In the genomic region with DNA sequence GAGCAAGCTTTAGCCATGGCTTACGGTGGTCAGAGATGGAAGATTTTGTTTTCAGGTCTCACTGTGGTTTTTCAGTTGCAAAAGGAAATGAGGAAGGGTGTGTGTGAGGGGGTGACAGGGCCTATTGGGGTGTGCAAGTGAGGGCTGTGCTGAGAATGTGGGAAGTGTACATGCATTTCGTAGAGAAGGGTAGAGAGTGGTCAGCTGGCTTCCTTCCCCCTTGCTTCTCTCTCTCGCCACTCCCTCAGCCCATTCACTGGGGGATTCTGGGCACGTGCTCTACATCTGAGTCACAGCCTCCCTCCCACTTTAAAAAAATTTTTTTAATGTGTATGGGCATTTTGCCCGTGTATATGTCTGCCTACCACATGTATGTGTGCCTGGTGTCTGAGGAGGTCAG, we compare ENCODE assay signal across 10 mouse cellular contexts. TPM values are rescaled to one million over a fixed set of nuclear protein-coding genes. Genes with fewer than 3 reads are reported as not detected.
DNase-seq lines count a peak whose midpoint lies in the region; ATAC-seq and TF ChIP-seq lines count a peak whose summit lies in the region.
"Had no signal": no experiment of that assay in that cellular context is flagged by ENCODE, and none has a peak within 500 bp of the region (broad histone marks: within the 10 kb centered on the region; RNA-seq: fewer than 3 reads in every experiment).

No protein-coding gene starts in this region.

- H3K4me3 ChIP-seq in lung, embryonic 16.5 days (ENCODE audit: low read length): no peak overlapping the region
- no peak overlapping the region for H3K4me3 ChIP-seq in lung, adult 2 months (replicated peaks; ENCODE audit: extremely low read depth, low read depth, low read length)
- H3K4me3 ChIP-seq in liver, postnatal 0 days (ENCODE audit: low read depth, low read length): no peak overlapping the region
- no peak overlapping the region for H3K4me3 ChIP-seq in small intestine, adult 2 months (ENCODE audit: low read depth, low read length)
- H3K4me3 ChIP-seq in midbrain, embryonic 13.5 days (replicated peaks): no peak overlapping the region

- peak; percentile 64 for ATAC-seq in lung, embryonic 16.5 days (ENCODE audit: low read depth)
- peak; percentile 65 for ATAC-seq in liver, postnatal 0 days
- ATAC-seq in midbrain, embryonic 13.5 days: no peak

- no peak for DNase-seq in lung, adult 2 months
- peak; percentile 82 for DNase-seq in NIH3T3 (ENCODE audit: low read depth)
- peak; percentile 40 for DNase-seq in liver, postnatal 0 days
- DNase-seq in frontal cortex, postnatal 10 days (ENCODE audit: low spot score in 2 of 2): no peak
- DNase-seq: kidney, adult 2 months; left cerebral cortex, postnatal 4 days had no signal

- no peak overlapping the region for H3K9ac ChIP-seq in lung, embryonic 16.5 days (ENCODE audit: low read length)
- no peak overlapping the region for H3K9ac ChIP-seq in liver, postnatal 0 days (replicated peaks)
- H3K9ac ChIP-seq in midbrain, embryonic 13.5 days (replicated peaks): no peak overlapping the region

- TF ChIP-seq EP300 in liver, postnatal 0 days (IDR thresholded peaks at IDR 0.05; ENCODE audit: low read depth): no peak

- no peaks in the 10 kb centered on the region for H3K36me3 ChIP-seq in lung, embryonic 16.5 days (ENCODE audit: control insufficient read depth, insufficient read depth, low read length)
- H3K36me3 ChIP-seq in liver, postnatal 0 days (replicated peaks; ENCODE audit: insufficient read depth, low read length): no peaks in the 10 kb centered on the region
- H3K36me3 ChIP-seq in small intestine, adult 2 months (ENCODE audit: control insufficient read depth, insufficient read depth, low read length): no peaks in the 10 kb centered on the region
- H3K36me3 ChIP-seq in midbrain, embryonic 13.5 days: peaks cover 5% of the 10 kb centered on the region; the same call in 1 of the 2 replicates

- 51% methylated on average over 5 of the region's 5 CpGs for WGBS in lung, embryonic 16.5 days
- WGBS in lung, adult 2 months: 59% methylated on average over 5 of the region's 5 CpGs
- WGBS in liver, postnatal 0 days (ENCODE audit: insufficient replicate concordance): 26% methylated on average over 5 of the region's 5 CpGs
- WGBS in small intestine, adult 2 months: 66% methylated on average over 5 of the region's 5 CpGs
- WGBS in midbrain, embryonic 13.5 days: 80% methylated on average over 5 of the region's 5 CpGs

- no peaks in the 10 kb centered on the region for H3K9me3 ChIP-seq in lung, embryonic 16.5 days (ENCODE audit: control insufficient read depth, low read length)
- no peaks in the 10 kb centered on the region for H3K9me3 ChIP-seq in liver, postnatal 0 days (ENCODE audit: low read length)
- no peaks in the 10 kb centered on the region for H3K9me3 ChIP-seq in midbrain, embryonic 13.5 days

- H3K4me2 ChIP-seq in lung, embryonic 16.5 days (ENCODE audit: low read depth, low read length): no peak overlapping the region
- peak overlapping the region; percentile 40 for H3K4me2 ChIP-seq in liver, postnatal 0 days (ENCODE audit: low read depth, low read length)
- no peak overlapping the region for H3K4me2 ChIP-seq in midbrain, embryonic 13.5 days (replicated peaks)

- H3K27me3 ChIP-seq in lung, embryonic 16.5 days (ENCODE audit: control insufficient read depth, insufficient read depth, low read depth, low read length): no peaks in the 10 kb centered on the region
- H3K27me3 ChIP-seq in liver, postnatal 0 days (ENCODE audit: insufficient read depth, low read length): no peaks in the 10 kb centered on the region
- H3K27me3 ChIP-seq in small intestine, adult 2 months (ENCODE audit: control insufficient read depth, insufficient read depth, low read length): no peaks in the 10 kb centered on the region
- no peaks in the 10 kb centered on the region for H3K27me3 ChIP-seq in midbrain, embryonic 13.5 days

- no peak for TF ChIP-seq POLR2A in lung, adult 2 months (IDR thresholded peaks at IDR 0.05; ENCODE audit: borderline replicate concordance, extremely low read depth, low read depth, low read length)
- no peak for TF ChIP-seq POLR2A in small intestine, adult 2 months (IDR thresholded peaks at IDR 0.05; ENCODE audit: low read depth, low read length)

- H3K4me1 ChIP-seq in lung, embryonic 16.5 days (replicated peaks; ENCODE audit: control insufficient read depth, insufficient read depth, low read length): no peaks in the 10 kb centered on the region
- H3K4me1 ChIP-seq in lung, adult 2 months (ENCODE audit: control insufficient read depth, insufficient read depth, low read length): no peaks in the 10 kb centered on the region
- H3K4me1 ChIP-seq in liver, postnatal 0 days (ENCODE audit: insufficient read depth): 0 out of 2 replicates have a peak, but pooled peaks cover 2% of the 10 kb centered on the region
- peaks cover 7% of the 10 kb centered on the region for H3K4me1 ChIP-seq in small intestine, adult 2 months (ENCODE audit: control insufficient read depth, insufficient read depth, insufficient read length, low read length)
- no peaks in the 10 kb centered on the region for H3K4me1 ChIP-seq in midbrain, embryonic 13.5 days (replicated peaks)

- no peak overlapping the region for H3K27ac ChIP-seq in lung, embryonic 16.5 days (ENCODE audit: low read length)
- H3K27ac ChIP-seq in liver, postnatal 0 days (ENCODE audit: low read depth): peak overlapping the region; percentile 69
- peak overlapping the region; percentile 45 for H3K27ac ChIP-seq in small intestine, adult 2 months (ENCODE audit: insufficient read depth, low read depth, low read length)
- no peak overlapping the region for H3K27ac ChIP-seq in midbrain, embryonic 13.5 days

- TF ChIP-seq CTCF in lung, adult 2 months (IDR thresholded peaks at IDR 0.05; ENCODE audit: insufficient read depth, low read length): no peak
- no peak for TF ChIP-seq CTCF in liver, postnatal 0 days (IDR thresholded peaks at IDR 0.05; ENCODE audit: low read depth)
- no peak for TF ChIP-seq CTCF in small intestine, adult 2 months (IDR thresholded peaks at IDR 0.05; ENCODE audit: extremely low read depth, insufficient read length, insufficient replicate concordance, low read depth, low read length)

RNA-seq across cellular contexts. Expression of a gene that starts 7.7 kb away (rescaled TPM):
- polyA plus RNA-seq in lung, embryonic 16.5 days (2015; fragmentation: Nextera tagmentation; extraction: Ambion mirVana): 1.8 and 3.3 TPM in 2 replicates
- 8.0 and 8.4 TPM in 2 replicates for polyA plus RNA-seq in lung, adult 2 months (2012; rRNA removed)
- polyA plus RNA-seq in liver, postnatal 0 days (2015; fragmentation: Nextera tagmentation; extraction: Ambion mirVana): 2.4 TPM in 2 replicates
- 4.0 and 6.9 TPM in 2 replicates for polyA plus RNA-seq in small intestine, adult 2 months (2012; rRNA removed)
- 4.1 and 5.5 TPM in 2 replicates for polyA plus RNA-seq in midbrain, embryonic 13.5 days (2015; fragmentation: Nextera tagmentation; extraction: Ambion mirVana)

RNA-seq across cellular contexts. Expression of a gene that starts 26.0 kb away (rescaled TPM):
- polyA plus RNA-seq in lung, embryonic 16.5 days (2015; fragmentation: Nextera tagmentation; extraction: Ambion mirVana): 255 and 270 TPM in 2 replicates
- polyA plus RNA-seq in lung, adult 2 months (2012; rRNA removed): 40.8 and 58.3 TPM in 2 replicates
- 75.4 and 81.4 TPM in 2 replicates for polyA plus RNA-seq in liver, postnatal 0 days (2015; fragmentation: Nextera tagmentation; extraction: Ambion mirVana)
- polyA plus RNA-seq in small intestine, adult 2 months (2012; rRNA removed): 15.1 and 35.4 TPM in 2 replicates
- 215 and 219 TPM in 2 replicates for polyA plus RNA-seq in midbrain, embryonic 13.5 days (2015; fragmentation: Nextera tagmentation; extraction: Ambion mirVana)

RNA-seq across cellular contexts. Expression of a gene that starts 32.2 kb away (rescaled TPM):
- 493 and 502 TPM in 2 replicates for polyA plus RNA-seq in lung, embryonic 16.5 days (2015; fragmentation: Nextera tagmentation; extraction: Ambion mirVana)
- polyA plus RNA-seq in lung, adult 2 months (2012; rRNA removed): 243 and 280 TPM in 2 replicates
- polyA plus RNA-seq in liver, postnatal 0 days (2015; fragmentation: Nextera tagmentation; extraction: Ambion mirVana): 124 and 132 TPM in 2 replicates
- 99.4 and 256 TPM in 2 replicates for polyA plus RNA-seq in small intestine, adult 2 months (2012; rRNA removed)
- 352 and 382 TPM in 2 replicates for polyA plus RNA-seq in midbrain, embryonic 13.5 days (2015; fragmentation: Nextera tagmentation; extraction: Ambion mirVana)

RNA-seq across cellular contexts. Expression of a gene that starts 47.1 kb away (rescaled TPM):
- 0.20 and 0.23 TPM in 2 replicates for polyA plus RNA-seq in lung, embryonic 16.5 days (2015; fragmentation: Nextera tagmentation; extraction: Ambion mirVana)
- 0.14 and 0.24 TPM in 2 replicates for polyA plus RNA-seq in lung, adult 2 months (2012; rRNA removed)
- polyA plus RNA-seq in liver, postnatal 0 days (2015; fragmentation: Nextera tagmentation; extraction: Ambion mirVana): not detected in 2 replicates
- polyA plus RNA-seq in small intestine, adult 2 months (2012; rRNA removed): 1.6 and 3.1 TPM in 2 replicates
- polyA plus RNA-seq in midbrain, embryonic 13.5 days (2015; fragmentation: Nextera tagmentation; extraction: Ambion mirVana): 0.47 and 0.48 TPM in 2 replicates
- polyA plus RNA-seq: heart, embryonic 16.5 days had no signal

RNA-seq across cellular contexts. Expression of a gene that starts 54.9 kb away (rescaled TPM):
- 4.6 and 4.7 TPM in 2 replicates for polyA plus RNA-seq in lung, embryonic 16.5 days (2015; fragmentation: Nextera tagmentation; extraction: Ambion mirVana)
- polyA plus RNA-seq in lung, adult 2 months (2012; rRNA removed): 21.9 and 23.0 TPM in 2 replicates
- 0.21 and 0.29 TPM in 2 replicates for polyA plus RNA-seq in liver, postnatal 0 days (2015; fragmentation: Nextera tagmentation; extraction: Ambion mirVana)
- 24.0 and 43.4 TPM in 2 replicates for polyA plus RNA-seq in small intestine, adult 2 months (2012; rRNA removed)
- polyA plus RNA-seq in midbrain, embryonic 13.5 days (2015; fragmentation: Nextera tagmentation; extraction: Ambion mirVana): 13.4 and 15.3 TPM in 2 replicates

Comparison
In these comparisons a context has a peak if more than half of its experiments do, and no peak if none do; other contexts are left out.
1. H3K27ac ChIP-seq: peak in liver, postnatal 0 days (single experiment) and small intestine, adult 2 months (single experiment); none in lung, embryonic 16.5 days (single experiment) and midbrain, embryonic 13.5 days (single experiment).
2. DNase-seq: peak in NIH3T3 (single experiment) and liver, postnatal 0 days (single experiment); none in lung, adult 2 months (single experiment) and frontal cortex, postnatal 10 days (0 of 2).